Mouse (Mus musculus) megakaryocyte, embryonic 14.5 days (primary cell): ENCODE data around the gene Ywhae. TPM values are rescaled to one million over a fixed set of nuclear protein-coding genes. Genes with fewer than 3 reads are reported as not detected.
A peak's percentile ranks its signal among the peaks of the same experiment; 100 is the strongest.

ENCODE experiments used
- H3K27me3 ChIP-seq: replicated peaks from 2 replicates; pipeline ENCODE3; 2012; ENCODE audit warnings: inconsistent platforms
- H3K36me3 ChIP-seq: replicated peaks from 2 replicates; pipeline ENCODE3; 2012; ENCODE audit warnings: low read length, inconsistent platforms, mixed read lengths
- H3K4me1 ChIP-seq: 2 replicates; pipeline ENCODE4 v1.6.1; 2012; ENCODE audit warnings: inconsistent platforms
- H3K4me3 ChIP-seq: replicated peaks from 2 replicates; pipeline ENCODE3; 2012; ENCODE audit warnings: moderate library complexity, mild to moderate bottlenecking, inconsistent platforms
- H3K9me3 ChIP-seq: 2 replicates; pipeline ENCODE4 v1.6.1; 2012; ENCODE audit warnings: inconsistent platforms
- FLI1 ChIP-seq: IDR thresholded peaks from 2 replicates; pipeline ENCODE4 v1.6.1; 2012; ENCODE audit warnings: low read length, inconsistent platforms, mixed read lengths
- GATA1 ChIP-seq: IDR thresholded peaks from 3 replicates; pipeline ENCODE4 v1.6.1; 2012; ENCODE audit warnings: mixed read lengths, low read length, inconsistent platforms, borderline replicate concordance
- polyA plus RNA-seq: library from polyadenylated mRNA; stranded (reverse); fragments of >175 nt; gene quantifications from 2 replicates; pipeline ENCODE4 v1.2.3, GENCODE M21; 2012; ENCODE audit warnings: low replicate concordance; ENCODE audit not compliant: insufficient read depth

Gene Ywhae
- polyA plus RNA-seq, 1 experiment: 324 TPM

DNA sequence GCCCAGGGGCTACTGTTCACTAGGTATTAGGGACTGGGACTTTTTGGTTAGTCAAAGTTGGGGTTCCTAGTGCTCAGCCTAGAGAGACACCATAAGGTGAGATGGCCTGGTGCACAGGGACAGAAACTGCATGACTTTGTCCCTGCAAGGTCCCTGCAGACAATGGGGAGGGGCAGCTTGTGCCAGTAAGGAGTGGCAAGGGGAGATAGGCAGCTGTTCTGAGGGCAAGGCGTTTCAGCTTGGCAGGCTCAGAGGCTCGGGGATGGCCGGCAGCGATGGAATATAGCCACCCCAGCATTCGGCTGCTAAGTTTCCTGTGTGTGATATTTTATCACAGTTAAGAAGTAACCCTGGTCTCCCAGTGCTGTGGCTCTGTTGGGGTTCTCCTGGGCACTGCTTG lies 51.1 kb downstream of the Ywhae start:
- no peak overlapping the region for H3K4me3 ChIP-seq
- no peaks in the 10 kb centered on the region for H3K36me3 ChIP-seq
- H3K27me3 ChIP-seq: peaks cover 84% of the 10 kb centered on the region
- TF ChIP-seq FLI1: no peak
- no peak for TF ChIP-seq GATA1
- H3K4me1 ChIP-seq: peaks cover 20% of the 10 kb centered on the region
- H3K9me3 ChIP-seq: peaks cover 3% of the 10 kb centered on the region; the same call in 1 of the 2 replicates

DNA sequence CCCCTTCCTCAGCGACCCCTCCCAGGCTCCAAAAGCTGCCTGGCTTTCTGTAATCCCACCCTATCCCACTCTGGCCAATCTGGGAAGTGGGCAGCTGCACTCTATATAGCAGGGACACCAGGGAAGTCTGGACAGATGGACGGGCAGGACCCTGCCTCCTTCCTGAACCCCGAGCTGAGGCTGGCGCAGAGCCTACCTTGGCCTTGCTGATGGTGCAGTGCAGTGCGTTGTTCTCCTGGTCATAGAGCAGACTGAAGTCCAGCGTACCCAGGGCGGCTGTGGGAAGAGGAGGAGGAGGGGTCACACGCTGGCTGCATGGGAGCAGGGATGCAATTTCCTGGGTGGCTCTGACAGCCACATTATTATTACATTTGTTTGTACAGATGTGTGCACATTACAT lies 53.2 kb downstream of the Ywhae start:
- peaks cover 81% of the 10 kb centered on the region for H3K27me3 ChIP-seq
- H3K36me3 ChIP-seq: no peaks in the 10 kb centered on the region
- H3K4me3 ChIP-seq: no peak overlapping the region
- TF ChIP-seq FLI1: no peak
- no peak for TF ChIP-seq GATA1
- H3K9me3 ChIP-seq: peaks cover 3% of the 10 kb centered on the region; the same call in 1 of the 2 replicates
- peaks cover 27% of the 10 kb centered on the region for H3K4me1 ChIP-seq

DNA sequence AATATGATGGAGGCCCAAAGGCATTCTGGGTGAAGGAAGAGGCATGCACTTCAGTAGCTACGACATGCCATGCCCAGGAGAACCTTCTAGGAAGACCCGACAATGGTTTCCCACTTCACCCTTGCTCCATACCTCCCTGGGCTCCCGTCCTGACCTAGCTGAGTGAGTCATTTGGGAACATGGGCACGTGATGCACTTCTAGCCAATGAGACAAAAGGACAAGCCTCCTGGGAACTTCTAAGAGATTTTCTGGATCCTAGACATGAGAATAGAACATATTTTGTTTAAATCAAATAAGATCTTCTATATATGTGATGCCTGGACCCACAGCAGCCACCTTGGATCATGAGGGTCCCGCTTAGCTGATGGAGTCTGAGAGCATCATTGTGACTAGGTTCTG lies 59.9 kb downstream of the Ywhae start:
- Histone ChIP-seq H3K9me3 (0 out of 2 replicates have a peak, but pooled peaks cover 7% of the 10 kb centered on the region), H3K4me1 (peaks cover 21% of the 10 kb centered on the region)

DNA sequence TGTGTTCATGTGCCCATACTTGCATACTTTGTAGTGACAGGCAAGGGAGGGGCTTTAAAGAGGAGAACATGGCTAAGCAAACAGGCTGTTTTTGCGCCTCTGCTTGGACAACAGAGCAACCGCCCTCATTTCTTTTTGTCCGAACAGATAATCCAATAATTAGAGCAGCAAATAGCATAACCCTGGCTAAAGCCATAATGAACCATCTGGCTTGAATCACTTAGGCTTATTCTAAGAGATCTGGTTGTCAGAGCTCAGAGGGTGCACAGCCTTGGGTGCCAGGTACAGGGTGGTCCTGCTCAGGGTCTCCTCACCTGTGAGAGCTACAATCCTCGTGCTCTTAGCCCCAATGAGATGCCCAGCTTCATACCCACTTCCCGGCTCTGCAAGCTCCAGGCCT lies 60.7 kb downstream of the Ywhae start:
- Histone ChIP-seq H3K4me3 (no peak overlapping the region), H3K27me3 (peaks cover 94% of the 10 kb centered on the region), H3K36me3 (no peaks in the 10 kb centered on the region), H3K9me3 (0 out of 2 replicates have a peak, but pooled peaks cover 7% of the 10 kb centered on the region), H3K4me1 (peaks cover 21% of the 10 kb centered on the region)
- TF ChIP-seq FLI1 (no peak), GATA1 (no peak)

More for the DNA sequence above, 59.9 kb downstream of the Ywhae start:
- TF ChIP-seq FLI1 (no peak), GATA1 (no peak)
- H3K27me3 ChIP-seq: peaks cover 91% of the 10 kb centered on the region
- H3K4me3 ChIP-seq: no peak overlapping the region
- no peaks in the 10 kb centered on the region for H3K36me3 ChIP-seq

DNA sequence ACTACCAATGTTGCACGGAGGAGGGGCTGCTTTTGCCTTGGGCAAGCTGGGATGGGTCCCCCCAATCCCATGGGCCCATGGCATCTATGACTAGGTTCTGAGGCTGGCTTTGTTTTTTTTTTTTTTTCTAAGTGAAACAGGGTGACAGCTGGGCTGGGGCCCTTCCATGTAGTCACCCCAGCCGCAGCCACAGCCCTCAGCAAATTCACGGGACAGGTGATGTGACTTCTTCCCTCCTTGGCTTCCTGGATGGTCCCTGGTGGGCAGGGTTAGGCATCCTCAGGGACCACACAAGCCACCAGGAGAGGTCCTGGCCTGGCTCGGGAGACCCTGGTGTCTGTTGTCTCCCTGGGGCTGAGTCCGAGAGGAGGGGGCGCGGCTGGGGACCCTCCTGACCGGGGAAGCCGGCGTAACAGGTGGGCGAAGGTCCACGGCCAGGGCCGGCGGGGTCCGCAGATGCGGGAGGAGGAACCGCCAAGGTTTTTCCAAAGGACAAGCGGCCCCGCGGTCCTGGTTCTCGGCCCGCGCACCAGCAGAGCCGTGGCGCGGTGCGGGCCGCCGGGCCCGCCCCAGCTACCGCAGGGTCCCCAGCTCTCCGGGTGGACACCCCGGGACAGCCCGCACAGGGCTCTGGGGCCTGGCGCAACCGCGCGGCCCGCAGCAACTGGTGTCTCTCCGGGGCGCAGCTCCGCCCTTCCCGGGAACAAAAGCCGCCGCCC lies 62.1 kb downstream of the Ywhae start:
- Histone ChIP-seq H3K4me1 (peaks cover 13% of the 10 kb centered on the region), H3K36me3 (no peaks in the 10 kb centered on the region), H3K9me3 (0 out of 2 replicates have a peak, but pooled peaks cover 7% of the 10 kb centered on the region), H3K4me3 (no peak overlapping the region), H3K27me3 (peaks cover 93% of the 10 kb centered on the region)
- TF ChIP-seq GATA1 (no peak), FLI1 (no peak)

DNA sequence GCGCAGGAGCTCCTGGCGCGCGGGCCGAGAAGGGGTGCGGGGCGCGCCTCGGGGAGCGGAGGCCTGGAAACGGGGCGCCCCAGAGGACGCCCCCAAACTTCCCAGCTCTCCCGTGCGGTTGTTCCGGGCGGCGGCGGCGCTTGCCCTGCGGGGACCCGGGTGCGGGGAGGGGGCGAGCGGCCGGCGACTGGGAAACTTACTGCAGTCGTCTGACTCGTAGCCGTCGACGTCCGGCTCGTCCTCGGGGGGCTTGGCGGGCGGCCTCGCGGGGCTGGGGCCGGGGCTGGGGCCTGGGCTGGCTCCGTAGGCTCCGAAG lies 62.6 kb downstream of the Ywhae start:
- H3K9me3 ChIP-seq: 0 out of 2 replicates have a peak, but pooled peaks cover 7% of the 10 kb centered on the region
- H3K4me1 ChIP-seq: peaks cover 13% of the 10 kb centered on the region
- H3K27me3 ChIP-seq: peaks cover 93% of the 10 kb centered on the region
- H3K4me3 ChIP-seq: no peak overlapping the region
- TF ChIP-seq FLI1 (no peak), GATA1 (no peak)
- no peaks in the 10 kb centered on the region for H3K36me3 ChIP-seq

DNA sequence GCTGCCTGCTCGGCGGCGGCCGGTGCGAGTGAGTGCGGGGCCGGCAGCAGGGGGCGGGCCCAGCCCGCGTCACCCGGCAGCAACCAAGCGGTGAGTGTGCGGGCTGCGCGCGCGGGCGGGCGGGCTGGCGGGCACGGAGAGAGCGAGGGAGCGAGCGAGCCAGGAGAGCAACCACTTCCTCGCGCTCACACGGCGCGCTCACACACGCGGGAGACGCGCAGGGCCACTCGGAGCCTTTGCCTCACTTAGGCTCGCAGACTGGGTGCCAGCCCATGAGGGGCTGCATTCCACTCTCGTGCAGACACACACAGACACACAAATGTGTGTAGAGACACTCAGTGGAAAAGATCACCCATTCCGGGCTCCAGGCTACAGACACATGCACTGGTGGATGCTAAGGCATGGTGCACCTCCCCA lies 63.4 kb downstream of the Ywhae start, which contains the start of gene Doc2b:
TSS of gene Doc2b (minus strand) at position 21 of the 417 bp plus-strand sequence.
- TF ChIP-seq GATA1: no peak
- Histone ChIP-seq H3K4me3 (peak within 1 kb of the TSS; percentile 69), H3K36me3 (no peaks in the 10 kb centered on the region), H3K4me1 (peaks cover 13% of the 10 kb centered on the region), H3K27me3 (peaks cover 99% of the 10 kb centered on the region), H3K9me3 (0 out of 2 replicates have a peak, but pooled peaks cover 7% of the 10 kb centered on the region)

DNA sequence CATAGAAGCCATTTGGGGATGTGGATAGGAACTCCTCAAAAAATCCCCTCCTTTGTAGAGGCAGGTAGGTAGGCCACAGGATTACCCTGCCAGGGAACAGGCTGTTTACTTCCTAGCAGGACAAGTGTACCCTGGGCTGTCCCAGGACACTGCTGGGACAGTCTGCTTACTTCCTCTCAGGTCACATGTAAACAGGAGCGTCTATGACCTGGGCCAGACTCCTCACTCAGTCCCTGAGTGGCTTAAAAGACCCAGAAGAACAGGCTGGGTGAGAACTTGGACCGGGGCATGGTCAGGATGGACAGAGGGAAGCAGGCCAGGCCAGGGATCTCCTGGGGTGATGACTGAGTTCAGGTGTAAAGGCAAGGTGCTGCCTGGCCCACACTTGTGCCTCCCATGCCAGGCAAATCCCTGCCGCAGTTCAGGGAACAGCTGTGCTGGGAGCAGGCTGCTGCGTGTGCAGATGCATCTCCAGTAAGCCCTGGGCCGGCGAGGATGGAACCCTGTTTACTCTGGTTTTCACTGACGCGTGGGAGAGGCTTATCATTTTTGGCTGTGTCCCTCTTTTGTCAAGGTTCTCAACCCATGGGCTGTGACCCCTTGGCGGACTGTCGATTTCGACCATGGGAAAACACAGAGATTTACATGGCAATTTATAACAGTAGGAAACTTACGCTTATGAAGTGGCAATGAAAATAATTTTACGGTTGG lies 64.0 kb downstream of the Ywhae start:
- no peak for TF ChIP-seq GATA1
- TF ChIP-seq FLI1: no peak
- Histone ChIP-seq H3K36me3 (no peaks in the 10 kb centered on the region), H3K4me1 (peaks cover 13% of the 10 kb centered on the region), H3K4me3 (no peak overlapping the region), H3K27me3 (peaks cover 99% of the 10 kb centered on the region), H3K9me3 (0 out of 2 replicates have a peak, but pooled peaks cover 7% of the 10 kb centered on the region)

DNA sequence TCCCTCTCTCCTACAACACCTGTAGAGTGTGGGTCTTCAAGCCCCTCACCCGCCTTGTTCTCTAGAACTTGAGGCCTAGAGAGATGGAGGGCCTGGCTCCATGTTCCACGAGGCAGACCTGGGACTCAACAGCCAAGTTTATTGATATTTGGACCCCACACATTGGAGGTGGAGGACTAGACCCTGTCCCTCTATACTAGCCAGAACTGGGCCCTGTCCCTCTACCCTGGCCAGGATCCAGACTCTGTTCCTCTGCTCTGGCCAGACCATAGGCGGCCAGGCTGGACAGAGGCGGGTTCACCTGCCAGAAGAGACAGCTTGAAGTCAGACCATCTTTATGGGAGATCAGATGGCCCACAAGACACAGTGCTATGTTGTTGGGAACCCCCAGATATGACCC lies 68.7 kb downstream of the Ywhae start:
- TF ChIP-seq GATA1 (no peak), FLI1 (no peak)
- Histone ChIP-seq H3K9me3 (peaks cover 15% of the 10 kb centered on the region), H3K4me3 (no peak overlapping the region)

More for the DNA sequence above, 68.7 kb downstream of the Ywhae start:
- peaks cover 5% of the 10 kb centered on the region; the same call in 1 of the 2 replicates for H3K4me1 ChIP-seq
- H3K36me3 ChIP-seq: no peaks in the 10 kb centered on the region
- peaks cover 79% of the 10 kb centered on the region for H3K27me3 ChIP-seq
